Mouse (Mus musculus) gastrocnemius, adult 18-20 months (tissue): ENCODE results near the gene Cdon. TPM values are rescaled to one million over a fixed set of nuclear protein-coding genes. Genes with fewer than 3 reads are reported as not detected.

Source experiments
- DNase-seq: peaks from one replicate; pipeline ENCODE4 v3.0.0; 2021; ENCODE audit warnings: low spot score
- total RNA-seq, 2 experiments: library from RNA; stranded (reverse); gene quantifications; 2 replicates each; pipeline ENCODE4 v1.2.3; 2021

Gene Cdon
- total RNA-seq, 2 experiments from 2014 or later, result 9.5 to 10.4 TPM

DNA sequence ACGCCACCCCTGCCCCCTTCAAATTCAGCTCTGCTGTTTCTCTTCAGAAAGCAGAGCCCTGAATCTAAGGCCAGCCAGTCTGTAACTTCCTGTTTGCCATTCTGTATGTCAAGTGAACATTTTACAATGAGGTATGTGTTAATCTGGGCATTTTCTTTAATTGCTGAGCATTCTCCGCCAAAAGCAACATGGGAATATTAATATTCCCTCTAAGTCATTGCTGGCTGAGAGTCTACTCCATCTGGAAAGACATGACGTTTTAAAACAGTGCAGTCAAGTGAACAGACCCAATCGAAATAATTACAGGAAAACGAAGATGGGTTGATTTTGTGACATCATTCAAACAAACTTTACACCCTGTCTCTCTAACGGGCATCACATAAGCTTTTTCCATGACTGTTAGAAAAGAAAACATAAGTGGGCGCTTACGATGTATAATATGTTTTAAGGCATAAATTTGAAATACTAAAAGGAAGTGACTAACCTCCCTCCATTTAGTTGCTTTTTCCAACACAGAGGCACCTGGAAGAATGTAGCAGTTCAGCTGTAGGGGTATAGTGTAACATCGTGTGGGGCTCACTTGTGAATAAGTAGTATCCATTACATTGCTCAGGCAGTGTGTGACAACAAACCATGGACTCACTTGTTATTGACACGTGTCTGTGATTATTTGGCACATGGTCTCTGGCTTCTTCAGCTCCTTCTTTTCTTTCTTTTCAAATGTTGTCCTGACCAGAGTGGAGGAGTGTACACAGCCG is 70.4 kb downstream of the Cdon start:
- no peak for DNase-seq

DNA sequence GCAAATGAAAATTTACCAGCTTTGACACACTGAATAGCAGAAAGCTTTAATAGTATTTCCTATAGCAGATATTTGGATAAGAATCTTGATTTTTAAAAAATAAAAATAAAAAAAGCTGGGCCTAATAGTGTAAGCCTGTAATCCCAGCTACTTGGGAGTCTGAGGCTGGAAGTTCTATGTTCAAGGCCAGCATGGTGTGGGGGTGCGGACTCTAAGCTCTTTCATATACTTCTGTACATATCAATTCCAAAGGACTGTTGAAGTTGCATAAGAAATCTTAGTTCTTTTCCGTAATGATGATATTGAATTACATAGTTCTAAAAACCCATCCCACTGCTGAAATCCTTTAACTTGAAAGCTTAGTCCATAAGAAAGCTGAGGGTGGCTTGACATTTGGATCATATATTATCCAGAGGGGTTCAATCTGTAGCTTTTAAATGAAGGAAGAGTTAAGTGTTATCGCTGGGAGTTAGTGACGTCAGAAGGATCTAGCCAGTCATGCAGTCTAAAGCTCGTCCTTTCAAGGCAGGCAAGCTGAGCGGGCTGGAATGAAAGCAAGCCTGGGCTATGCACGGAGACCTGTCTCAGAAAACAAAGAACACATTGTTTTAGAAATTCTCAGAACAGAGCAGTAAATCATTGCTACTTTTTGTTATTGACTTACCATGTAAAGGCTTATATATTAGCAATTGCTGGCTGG is 72.3 kb downstream of the Cdon start:
- DNase-seq, result no peak

DNA sequence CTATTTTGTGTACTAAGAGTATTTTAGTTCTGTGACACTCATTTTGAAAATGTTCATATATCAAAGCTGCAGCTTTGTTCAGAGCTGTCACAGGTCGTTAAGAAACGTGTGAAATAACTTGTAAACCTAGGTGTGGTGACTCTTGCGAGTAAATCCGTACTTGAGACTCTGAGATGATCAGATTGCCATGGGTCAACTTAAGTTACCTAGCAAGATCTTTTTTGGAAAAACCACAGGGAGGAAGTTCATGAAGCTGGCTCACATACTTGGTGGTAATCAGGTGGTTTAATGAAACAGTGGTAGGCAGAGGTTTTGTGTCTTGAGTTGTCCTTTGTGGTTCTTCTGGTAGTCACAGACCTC is 72.8 kb downstream of the Cdon start:
- DNase-seq, result no peak

DNA sequence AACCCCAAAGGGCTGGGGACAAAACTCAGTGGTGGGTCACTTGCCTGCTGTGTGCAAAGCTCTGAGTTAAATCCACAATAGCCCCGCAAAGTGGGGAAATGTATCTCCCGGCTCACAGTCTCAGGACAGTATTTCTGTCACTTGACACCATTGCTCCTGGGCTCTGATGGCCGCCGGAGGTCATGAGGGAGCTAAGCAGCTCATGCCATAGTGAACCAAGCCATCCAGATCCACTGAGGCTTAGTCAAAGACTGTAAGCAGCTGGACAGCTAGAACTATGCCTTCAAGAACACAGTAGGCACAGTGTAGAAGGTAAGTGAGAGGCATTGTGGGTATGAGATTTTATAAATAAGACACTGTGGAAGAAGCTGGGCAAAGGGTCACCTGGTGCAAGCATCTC is 74.0 kb downstream of the Cdon start:
- no peak for DNase-seq

DNA sequence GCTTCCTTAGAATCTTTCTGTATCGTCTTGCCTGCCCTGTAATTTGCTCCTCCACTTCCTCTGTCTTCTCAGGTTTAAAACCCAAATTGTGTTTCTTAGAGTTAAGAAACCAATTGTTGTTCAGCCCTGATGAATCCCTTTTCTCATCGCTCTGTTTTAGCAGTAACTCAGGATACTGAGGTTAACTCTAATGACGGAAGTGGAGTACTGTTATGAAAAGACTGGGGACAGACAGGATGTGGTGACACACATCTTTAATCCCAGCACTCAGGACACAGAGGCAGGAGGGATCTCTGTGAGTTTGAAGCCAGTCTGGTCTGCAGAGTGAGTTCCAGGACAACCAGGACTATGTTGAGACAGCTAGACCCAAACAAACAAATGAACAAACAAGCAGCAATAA is 74.5 kb downstream of the Cdon start:
- DNase-seq, result no peak

DNA sequence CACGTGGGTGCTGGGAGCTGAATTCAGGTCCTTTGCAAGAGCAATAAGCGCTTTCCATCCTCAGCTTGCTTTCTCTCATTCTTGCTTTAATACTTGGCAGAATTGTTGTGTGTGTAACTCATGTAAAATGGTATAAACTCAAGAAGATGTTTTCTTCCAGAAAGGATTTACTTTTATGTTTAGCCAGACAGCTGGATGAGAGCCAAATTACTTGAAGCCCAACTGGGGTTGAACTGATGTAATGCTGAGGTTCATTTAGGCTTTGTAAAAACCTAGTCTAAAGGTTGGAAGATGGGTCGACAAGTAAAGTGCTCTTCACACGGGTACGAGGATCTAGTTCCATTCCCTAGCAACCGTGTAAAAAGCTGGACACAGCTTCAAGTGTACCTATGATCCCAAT is 79.0 kb downstream of the Cdon start:
- no peak for DNase-seq

DNA sequence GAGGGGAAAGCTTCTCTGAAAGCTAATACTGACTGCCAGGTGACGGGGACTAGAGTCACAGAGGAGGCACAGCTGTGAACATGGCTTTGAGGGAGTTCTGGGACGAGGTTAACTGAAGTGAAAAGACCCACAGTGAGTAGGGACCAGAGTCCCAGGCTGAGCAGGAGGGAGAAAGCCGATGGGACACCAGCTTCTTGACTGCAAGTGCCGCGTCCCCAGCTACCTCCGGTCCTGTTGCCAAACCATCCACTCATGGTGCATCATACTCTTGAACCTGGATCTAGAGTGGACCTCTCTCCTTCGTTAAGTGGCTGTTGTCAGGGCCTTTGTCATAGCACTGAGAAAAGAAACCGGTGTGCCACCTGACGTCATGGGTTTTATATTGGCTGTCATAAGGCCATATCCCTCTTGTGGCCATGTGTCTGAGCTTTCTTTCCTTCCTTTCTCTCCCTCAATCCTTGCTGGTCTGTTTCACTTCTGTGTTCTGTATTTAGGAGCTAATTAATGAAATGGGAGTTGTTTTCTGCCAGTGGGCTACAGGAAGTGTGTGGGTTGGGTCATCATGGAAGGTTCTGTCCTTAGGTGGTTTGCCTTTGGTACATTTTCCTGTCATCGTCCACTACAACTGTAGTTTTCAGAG is 81.6 kb downstream of the Cdon start:
- no peak for DNase-seq

DNA sequence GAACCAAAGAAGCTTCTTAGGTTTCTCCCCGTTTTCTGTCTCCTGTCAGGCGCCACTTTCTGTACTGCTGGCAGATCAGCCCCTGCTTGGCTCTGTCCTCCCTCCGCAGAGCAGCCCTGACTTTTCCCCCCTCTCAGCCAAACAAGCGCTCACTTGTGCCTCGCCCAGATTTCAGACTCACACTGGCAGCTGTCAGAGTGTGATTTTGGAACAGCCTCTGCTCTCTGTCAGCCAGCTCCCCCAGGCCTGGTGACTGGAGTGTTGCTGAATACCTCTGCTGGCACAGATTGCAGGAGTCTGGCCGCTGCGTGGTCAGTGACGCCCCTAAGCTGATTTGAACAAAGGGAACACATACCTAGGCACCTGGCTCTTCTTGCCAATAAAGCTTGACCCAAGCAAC is 87.3 kb downstream of the Cdon start:
- DNase-seq, result peak; percentile 68

DNA sequence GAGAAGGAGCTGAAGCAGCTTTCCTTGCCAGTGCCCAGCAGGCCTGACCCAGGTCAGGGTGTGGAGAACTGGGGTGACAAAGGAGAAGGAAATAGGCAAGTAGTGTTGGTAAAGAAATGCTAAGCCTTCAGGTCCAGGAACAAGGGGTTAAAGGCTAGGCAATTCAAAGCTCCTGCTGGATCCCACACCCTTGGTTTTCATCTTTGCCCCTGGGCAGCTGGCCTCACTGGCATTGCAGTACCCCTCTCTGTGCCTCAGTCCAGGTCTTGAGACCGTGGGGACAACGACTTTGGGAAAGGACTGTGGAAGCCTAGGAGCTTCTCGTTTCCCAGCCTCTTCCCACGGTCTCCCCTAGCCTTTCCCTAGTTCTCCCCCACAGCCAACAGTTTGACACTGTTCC is 93.0 kb downstream of the Cdon start:
- no peak for DNase-seq

DNA sequence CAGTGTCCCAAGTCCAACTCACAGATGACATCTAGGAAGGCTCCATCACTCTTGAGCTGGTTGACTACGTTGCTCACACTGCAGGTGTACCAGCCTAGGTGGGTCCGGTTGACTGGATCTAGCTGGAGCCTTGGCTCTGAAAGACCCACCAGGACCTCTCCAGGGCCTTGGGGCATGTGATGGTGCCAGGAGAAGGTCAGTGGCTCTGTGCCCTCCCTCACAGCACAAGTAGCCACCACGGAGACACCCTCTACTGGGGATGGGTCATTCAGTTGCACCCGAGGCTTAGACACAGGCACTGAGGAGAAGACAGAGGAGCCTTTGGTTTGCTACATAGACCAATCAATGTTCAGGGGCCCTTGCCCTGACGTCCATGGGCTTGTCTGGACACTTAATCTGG is 95.3 kb downstream of the Cdon start:
- DNase-seq, result no peak

DNA sequence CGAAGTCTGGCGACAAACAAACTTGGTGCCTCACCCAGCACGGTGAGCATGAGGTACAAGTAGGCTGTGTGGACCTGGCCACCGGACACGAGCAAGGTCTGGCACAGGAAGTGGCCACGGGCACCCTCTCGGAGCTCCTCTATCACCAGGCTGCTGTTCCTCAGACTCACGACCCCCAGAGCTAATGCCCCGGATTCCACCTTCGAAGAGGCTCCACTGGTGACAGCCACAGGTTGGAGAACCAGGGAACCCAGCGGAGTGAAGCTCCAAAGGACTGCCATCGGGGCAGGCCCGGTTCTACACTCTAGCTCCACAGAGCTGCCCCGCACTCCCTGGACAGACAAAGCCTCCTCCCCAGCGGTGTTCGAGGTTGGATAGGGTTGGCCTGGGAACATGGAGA is 95.8 kb downstream of the Cdon start:
- DNase-seq, result no peak

DNA sequence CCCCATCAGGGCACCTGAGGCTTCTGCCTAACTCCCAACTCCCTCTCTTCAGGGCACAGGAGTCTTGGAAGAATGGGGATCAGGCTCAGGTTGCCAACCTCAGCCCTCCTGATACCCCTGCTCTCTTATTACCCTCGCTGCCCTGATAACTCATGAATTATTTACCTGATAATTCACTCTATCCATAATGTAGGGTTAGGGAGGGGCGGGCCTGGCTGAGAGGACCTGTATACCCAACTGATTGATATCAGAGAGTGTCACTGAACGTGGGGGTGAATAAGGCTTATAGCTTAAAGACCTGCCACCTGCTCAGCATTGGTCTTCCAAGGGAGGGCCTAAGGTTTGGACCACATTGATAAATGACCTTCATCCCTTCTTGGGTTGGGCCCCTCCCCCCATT is 97.2 kb downstream of the Cdon start, which contains the start of gene Gm1113:
TSS of gene Gm1113 (minus strand) at position 101 of the 400 bp plus-strand sequence.
- DNase-seq, result no peak

DNA sequence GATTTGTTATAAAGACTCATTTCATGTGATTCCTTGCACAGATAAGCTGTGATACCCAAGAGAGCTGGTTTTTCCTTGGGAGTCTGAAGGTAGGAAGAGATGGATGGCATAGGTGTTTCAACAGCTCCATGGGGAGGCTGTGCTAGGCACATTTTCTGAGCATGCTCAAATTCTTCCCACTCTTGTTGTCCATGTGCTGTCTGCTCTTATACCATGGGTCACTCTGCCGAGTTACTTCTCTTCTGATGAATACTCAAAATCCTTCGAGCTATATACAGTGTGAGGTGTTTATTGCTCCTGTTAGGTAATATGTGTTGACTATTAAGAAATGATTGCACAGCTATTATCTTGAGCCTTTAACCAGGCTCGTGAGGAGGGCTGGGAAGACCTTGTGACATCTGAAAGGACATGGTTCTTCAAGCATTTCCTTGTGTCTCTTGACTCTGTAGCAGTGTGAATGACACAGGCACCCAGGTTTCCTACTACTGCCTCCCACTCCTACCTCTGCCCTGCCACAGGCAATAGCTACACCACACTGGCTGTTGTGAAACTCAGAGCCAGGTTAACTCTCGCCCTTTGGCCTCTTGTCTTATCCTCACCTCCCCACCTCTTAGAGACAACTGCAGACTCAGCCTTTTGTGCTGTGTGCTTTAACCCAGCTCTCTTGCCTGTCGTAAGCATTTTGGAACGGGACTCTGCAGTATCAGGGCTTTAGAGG is 99.9 kb downstream of the Cdon start:
- DNase-seq, result no peak

DNA sequence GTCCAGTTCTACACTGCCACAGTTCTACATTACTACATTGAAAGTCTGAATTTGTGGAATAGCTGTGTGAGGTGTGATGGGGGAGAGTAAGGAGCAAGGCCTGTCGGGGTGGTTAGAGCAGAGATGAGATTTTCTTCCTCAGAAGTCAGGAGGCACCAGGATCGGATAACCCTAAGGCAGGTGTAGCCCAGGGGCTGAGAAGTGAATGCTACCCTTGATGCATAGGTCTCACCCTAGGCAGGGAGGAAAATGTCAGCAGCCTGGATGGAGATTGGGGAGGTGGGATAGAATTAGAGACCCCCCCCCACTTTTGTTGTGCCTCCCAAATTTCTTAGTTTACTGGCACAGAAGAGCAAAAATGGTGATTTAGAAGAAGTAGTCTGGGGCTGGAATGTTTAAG is 101.3 kb downstream of the Cdon start:
- DNase-seq, result no peak

DNA sequence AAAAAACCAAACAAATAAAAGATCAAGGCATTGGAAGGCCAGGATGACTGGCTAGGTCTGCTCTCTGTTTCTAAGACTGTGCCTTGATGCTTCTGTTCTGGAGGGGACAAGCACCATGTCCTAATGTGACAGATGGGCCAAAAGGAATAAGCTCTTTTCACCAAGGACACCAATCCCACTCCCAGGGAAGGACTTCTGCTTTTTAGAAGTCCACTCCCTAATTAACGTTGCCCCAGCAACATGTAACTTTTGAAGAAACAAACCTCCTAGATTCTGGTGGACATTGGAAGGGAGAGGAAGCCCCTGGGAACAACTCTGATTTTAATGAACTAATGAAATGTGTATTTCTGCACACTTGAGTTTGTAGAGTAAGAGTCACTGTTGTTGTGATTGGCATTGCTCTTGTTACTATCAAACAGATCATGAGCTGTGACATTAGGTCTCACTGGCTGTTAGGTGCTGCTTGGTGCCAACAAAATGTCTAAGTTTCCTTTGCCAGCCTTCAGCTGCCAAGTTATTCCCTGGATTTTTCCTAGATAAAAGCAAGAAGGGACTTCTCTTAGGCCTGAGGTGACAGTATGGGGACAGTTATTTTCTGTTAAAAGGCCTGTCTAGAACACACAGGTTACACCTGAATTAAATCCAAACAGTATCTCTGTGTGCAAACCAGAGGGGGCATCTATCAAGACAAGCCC is 102.0 kb downstream of the Cdon start:
- no peak for DNase-seq

DNA sequence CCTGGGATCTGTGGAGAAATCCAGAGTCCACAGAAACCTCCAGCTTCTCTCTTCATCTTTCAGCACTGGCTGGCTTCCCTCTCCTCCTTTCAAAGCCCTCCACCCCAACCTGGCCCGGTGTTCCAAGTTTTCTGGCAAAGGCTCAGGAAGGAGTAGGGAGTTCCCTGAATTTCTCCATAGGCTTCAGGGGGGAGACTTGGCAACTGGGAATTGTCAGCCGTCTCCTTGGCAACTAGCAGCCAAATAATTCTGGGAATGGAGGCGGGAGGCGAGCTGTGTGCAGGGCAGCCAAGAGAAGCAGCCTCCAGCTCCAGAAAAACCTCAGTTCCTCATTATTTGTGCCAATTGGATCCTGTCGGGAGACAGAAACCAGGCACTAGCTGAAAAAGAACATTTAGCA is 102.6 kb downstream of the Cdon start:
- DNase-seq, result peak; percentile 48

DNA sequence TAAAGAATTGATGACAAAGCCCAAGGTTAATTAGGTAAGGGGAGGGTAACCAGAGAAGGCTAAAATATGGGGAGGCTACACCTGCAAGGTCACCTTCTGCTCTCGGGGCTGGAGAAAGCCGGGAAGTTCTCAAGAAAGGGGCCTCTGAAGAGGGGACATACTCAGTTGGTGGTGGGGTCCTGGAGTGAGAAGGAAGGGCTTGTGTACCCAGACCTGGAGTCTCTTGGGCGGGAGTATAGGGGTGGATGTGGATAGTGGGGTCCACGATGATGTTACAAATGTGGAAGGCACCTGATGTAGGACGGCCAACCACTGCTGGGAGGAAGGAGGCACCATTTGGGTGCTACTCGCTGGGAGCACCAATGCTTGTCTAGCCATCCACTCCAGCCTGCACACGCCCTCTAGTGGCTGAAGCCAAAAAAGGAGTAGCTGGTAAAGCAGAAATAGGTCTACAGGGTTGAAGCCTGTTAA is 103.0 kb downstream of the Cdon start:
- peak; percentile 76 for DNase-seq

DNA sequence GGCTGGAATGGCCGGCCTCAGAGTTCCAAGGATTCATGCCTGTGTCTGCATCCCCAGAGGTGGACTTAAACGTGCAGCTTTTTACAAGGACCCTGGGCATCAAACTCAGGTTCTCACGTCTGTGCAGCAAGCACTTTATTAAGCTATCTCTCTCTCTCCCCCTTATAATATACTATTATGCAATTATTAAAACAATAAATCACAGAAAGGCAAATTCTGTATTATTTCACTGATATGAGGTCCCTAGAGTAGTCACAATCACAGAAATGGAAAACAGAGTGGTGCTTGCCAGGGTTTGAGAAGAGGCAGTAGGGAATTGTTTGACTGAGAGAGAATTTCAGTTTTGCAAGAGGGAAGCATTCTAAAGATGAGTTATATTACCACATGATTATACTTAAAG is 108.2 kb downstream of the Cdon start:
- no peak for DNase-seq

DNA sequence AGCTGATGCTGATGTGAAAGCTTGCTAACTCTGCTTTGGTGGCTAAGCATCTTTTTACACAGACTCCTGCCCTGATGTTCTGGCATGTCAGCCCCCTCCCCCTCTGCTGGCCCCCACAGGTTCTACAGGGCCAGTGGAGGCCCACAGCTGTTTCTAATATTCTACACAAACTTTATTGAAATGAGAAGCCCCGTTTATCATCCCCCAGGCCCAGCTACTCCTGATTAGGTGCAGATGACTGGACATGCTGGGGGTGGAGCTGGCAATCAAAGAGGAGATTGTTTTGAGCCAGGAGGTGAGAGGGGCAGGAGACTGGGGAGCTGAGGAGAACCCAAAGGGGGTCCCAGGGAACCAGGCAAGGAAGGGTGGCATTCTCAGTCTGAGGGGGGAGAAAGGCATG is 108.9 kb downstream of the Cdon start:
- no peak for DNase-seq

DNA sequence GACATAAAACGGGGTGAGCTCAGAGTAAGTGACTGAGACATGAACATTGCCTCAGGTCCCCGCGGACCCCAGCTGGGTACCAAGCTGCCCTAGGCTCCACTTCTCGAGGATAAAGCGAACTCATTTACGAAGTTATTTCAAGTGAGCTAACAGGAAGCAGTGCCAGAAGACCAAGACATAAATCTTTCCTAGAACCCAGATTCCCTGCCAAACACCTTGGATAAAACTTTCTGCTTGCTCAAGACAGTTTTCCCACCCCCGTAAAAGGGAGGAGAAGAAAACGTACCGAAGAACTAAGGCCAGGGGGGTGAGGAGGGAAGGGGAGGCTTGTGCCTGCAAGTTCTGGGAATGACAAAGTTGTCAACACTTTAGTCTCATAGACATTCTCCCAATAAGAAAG is 112.3 kb downstream of the Cdon start:
- DNase-seq, result peak; percentile 19

DNA sequence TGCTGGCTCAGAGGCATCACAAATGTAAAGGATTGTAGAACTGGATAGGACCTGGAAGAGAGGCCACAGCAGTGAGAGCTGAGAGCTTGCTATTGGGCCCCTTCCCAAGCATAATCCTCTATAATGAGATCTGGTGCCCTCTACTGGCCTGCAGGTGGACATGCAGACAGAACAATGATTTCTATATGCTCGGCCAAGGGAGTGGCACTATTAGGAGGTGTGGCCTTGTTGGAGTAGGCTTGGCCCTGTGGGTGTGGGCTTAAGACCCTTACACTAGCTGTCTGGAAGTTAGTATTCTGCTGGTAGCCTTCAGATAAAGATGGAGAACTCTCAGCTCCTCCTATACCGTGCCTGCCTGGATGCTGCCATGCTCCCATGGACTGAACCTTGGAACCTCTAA is 114.2 kb downstream of the Cdon start:
- peak; percentile 65 for DNase-seq
